Mouse (Mus musculus) hindbrain, embryonic 12.5 days (tissue): Measurements from ENCODE around the gene 2010111I01Rik. TPM values are rescaled to one million over a fixed set of nuclear protein-coding genes. Genes with fewer than 3 reads are reported as not detected.

Experiments used
- ATAC-seq: fragments of 200-750 bp; cut with Nextera tagmentation; 2 replicates; pipeline ENCODE4 v1.8.0; 2017; ENCODE audit warnings: moderate TSS enrichment; ENCODE audit not compliant: low FRiP score
- H3K27ac ChIP-seq: fragments of 300-500 bp; sonication (generic); 2 replicates; pipeline ENCODE4 v1.5.1; 2016; ENCODE audit warnings: mild to moderate bottlenecking
- H3K27me3 ChIP-seq: fragments of 300-500 bp; sonication (generic); 2 replicates; pipeline ENCODE4 v1.6.1; 2016; ENCODE audit warnings: mild to moderate bottlenecking
- H3K36me3 ChIP-seq: fragments of 300-500 bp; sonication (generic); 2 replicates; pipeline ENCODE4 v1.6.1; 2016; ENCODE audit warnings: mild to moderate bottlenecking
- H3K4me1 ChIP-seq: fragments of 300-500 bp; sonication (generic); 2 replicates; pipeline ENCODE4 v1.6.1; 2016
- H3K4me2 ChIP-seq: fragments of 300-500 bp; sonication (generic); replicated peaks from 2 replicates; pipeline ENCODE4 v1.6.1; 2016; ENCODE audit warnings: mild to moderate bottlenecking
- H3K4me3 ChIP-seq: fragments of 300-500 bp; sonication (generic); 2 replicates; pipeline ENCODE4 v1.5.1; 2016; ENCODE audit warnings: mild to moderate bottlenecking
- H3K9ac ChIP-seq: fragments of 300-500 bp; sonication (generic); 2 replicates; pipeline ENCODE4 v1.6.1; 2016; ENCODE audit warnings: mild to moderate bottlenecking, moderate library complexity
- H3K9me3 ChIP-seq: fragments of 300-500 bp; sonication (generic); replicated peaks from 2 replicates; pipeline ENCODE4 v1.6.1; 2016; ENCODE audit warnings: mild to moderate bottlenecking
- WGBS: fragments of 180-500 bp; shearing (Covaris S2); methylation state at CpG from one replicate; pipeline ENCODE4 v1.1.7; 2016; 5-methylcytosine and 5-hydroxymethylcytosine counted together
- polyA plus RNA-seq: library from polyadenylated mRNA; unstranded; fragments of >200 nt; fragmentation: Nextera tagmentation; extraction: Ambion mirVana; gene quantifications from 2 replicates; pipeline ENCODE4 v1.2.1, GENCODE M21; 2016

Gene 2010111I01Rik
- polyA plus RNA-seq, 1 experiment from 2014 or later = 47.6 TPM

DNA sequence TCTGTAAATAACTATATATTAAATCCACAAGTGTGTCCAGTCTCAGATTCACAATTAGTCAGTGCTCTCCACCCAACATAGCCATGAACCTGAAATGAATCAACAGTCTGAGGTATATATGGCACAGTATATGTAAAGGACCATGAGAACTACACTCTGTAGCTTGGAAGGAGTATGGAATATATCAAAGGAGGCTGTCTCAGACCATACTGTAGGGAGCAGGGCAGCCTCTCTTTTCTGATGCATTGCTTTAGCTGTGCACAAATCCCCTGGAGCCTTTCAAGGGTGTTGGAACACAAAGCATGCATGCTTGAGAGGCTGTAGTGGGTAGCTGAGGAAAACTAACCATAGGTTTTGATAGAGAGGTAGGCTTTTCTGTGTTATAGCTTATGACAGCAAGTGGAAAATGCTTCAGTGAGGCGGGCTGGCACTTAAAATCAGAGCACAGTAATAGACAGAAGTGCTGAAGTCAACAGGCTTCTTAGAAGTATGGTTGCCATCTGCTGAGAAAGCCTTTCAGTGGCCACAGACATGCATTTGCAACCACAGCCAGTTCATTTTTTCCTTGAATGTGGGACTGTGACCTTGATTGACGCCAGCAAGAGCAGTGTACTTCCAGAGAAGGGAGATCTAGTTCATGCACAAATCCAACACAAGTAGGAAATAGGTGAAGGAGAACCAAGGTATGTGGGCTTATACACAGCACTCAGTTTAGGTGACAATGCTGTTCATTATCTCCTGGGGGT is 45.8 kb downstream of the 2010111I01Rik start:
- 67% methylated on average over 2 of the region's 2 CpGs for WGBS
- Histone ChIP-seq H3K4me1 (0 out of 2 replicates have a peak, but pooled peaks cover 5% of the 10 kb centered on the region), H3K4me3 (no peak overlapping the region), H3K4me2 (no peak overlapping the region), H3K27me3 (no peaks in the 10 kb centered on the region), H3K9me3 (no peaks in the 10 kb centered on the region), H3K27ac (no peak overlapping the region), H3K9ac (no peak overlapping the region), H3K36me3 (no peaks in the 10 kb centered on the region)
- ATAC-seq = no peak

DNA sequence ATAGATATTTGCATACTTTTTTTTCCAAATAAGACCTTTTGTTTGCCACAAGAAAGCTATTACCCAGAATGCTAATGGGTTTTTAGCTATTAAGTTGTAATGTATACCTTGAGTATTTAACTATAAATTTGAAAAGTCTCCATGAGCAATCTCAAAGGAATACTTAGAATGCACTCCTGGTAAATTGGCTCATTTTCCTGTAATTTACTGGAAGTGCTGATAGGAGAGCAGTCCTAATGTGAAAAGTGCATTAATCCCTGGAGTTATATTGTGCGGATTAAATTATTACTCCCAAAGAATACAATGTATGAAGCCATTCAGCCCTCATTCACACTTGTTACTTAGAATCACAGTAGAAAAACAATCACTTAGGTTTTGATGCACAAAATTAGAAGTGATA is 49.7 kb downstream of the 2010111I01Rik start:
- H3K9me3 ChIP-seq = no peaks in the 10 kb centered on the region
- WGBS = 83% methylated on average over 1 of the region's 1 CpGs
- no peaks in the 10 kb centered on the region for H3K27me3 ChIP-seq
- no peak overlapping the region for H3K4me3 ChIP-seq
- ATAC-seq = no peak
- 0 out of 2 replicates have a peak, but pooled peaks cover 5% of the 10 kb centered on the region for H3K4me1 ChIP-seq
- no peak overlapping the region for H3K9ac ChIP-seq
- no peak overlapping the region for H3K27ac ChIP-seq
- H3K4me2 ChIP-seq = no peak overlapping the region
- no peaks in the 10 kb centered on the region for H3K36me3 ChIP-seq

DNA sequence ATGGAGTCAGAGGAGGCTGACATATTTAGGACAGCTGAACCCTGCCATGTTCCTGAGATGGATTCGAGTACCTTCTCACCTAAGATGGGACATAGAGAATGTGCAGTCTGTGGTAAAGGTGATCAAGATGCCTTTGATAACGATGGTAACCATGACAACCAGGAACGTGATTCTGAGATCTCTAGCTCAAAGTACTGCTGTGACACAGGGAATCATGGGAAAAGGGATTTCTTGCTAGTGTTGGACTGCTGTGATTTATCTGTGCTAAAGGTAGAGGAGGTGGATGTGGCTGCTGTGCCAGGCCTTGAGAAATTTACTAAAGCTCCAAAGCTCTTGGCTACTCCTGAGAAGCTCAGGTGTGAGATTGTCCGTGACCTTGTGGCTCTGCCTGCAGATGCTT is 50.7 kb downstream of the 2010111I01Rik start:
- Histone ChIP-seq H3K4me3 (no peak overlapping the region), H3K9ac (no peak overlapping the region), H3K27me3 (no peaks in the 10 kb centered on the region), H3K4me1 (0 out of 2 replicates have a peak, but pooled peaks cover 5% of the 10 kb centered on the region), H3K36me3 (no peaks in the 10 kb centered on the region), H3K9me3 (no peaks in the 10 kb centered on the region), H3K4me2 (no peak overlapping the region), H3K27ac (no peak overlapping the region)
- WGBS = 79% methylated on average over 4 of the region's 4 CpGs
- ATAC-seq = no peak

DNA sequence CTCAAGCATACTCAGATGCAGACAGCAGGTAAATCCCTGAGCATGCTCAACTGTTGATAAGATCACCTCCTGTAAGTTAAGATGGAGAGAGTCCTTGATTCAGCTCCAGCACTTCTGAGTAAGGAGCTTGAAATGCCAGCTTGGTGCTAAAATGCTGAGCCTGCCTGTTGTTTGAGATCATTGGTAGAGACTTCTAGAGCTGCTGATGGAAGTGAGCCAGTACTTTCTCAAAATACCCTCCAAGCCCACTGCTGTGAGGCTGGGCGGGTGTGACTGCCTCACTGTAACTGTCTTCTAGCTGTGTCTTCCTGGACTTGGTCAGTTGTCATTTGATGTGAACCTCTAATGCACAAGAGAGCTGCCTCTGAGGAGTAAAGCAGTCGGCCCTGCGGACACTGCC is 51.4 kb downstream of the 2010111I01Rik start:
- no peaks in the 10 kb centered on the region for H3K36me3 ChIP-seq
- H3K9me3 ChIP-seq = no peaks in the 10 kb centered on the region
- no peaks in the 10 kb centered on the region for H3K27me3 ChIP-seq
- H3K4me1 ChIP-seq = 0 out of 2 replicates have a peak, but pooled peaks cover 5% of the 10 kb centered on the region
- H3K9ac ChIP-seq = no peak overlapping the region
- H3K27ac ChIP-seq = no peak overlapping the region
- H3K4me3 ChIP-seq = no peak overlapping the region
- 91% methylated on average over 3 of the region's 3 CpGs for WGBS
- no peak for ATAC-seq
- H3K4me2 ChIP-seq = no peak overlapping the region

DNA sequence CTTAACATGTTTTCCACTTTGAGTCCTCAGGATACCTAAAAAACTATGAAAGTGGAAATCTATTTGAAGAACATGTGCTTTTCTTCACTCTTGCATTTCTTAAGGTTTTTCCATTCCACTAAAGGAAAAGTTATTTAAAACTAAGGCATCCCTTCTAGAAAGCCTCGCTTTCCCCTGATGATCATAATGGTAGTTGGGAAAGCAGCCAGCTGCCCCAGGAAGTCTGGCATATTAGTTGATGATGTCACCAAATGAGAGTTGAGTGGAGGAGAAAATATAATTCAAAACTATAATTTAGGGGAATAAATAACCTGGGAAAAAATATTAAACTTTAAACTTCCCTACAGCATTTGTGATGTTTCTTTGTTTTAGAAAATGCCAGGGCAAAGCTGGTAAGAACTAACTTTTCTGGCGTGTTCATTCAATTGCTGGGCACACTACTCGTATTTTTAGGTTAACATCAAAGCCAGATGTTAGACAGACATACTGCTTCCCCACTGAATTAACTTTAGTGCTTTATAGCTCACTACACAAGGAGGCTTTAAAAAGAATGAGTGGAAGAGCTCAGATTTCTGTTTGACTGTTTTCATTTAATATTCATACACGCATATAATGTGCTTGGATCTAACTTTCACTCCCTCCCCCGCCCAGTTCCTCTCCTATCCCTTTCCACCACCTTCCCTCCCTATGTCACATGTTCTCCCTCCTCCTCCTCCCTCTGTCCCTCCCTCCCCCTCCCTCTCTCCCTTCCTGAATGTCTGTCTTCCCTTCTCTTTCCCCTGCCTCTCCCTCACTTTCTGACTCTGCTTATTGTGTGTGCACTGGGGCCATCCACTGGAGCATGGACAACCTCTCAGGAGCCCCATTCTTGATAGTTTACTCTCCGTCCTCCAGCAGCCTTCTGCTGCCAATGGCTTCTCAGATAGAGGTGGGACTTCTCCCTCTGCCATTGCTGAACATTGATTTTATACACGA is 58.8 kb downstream of the 2010111I01Rik start:
- no peak overlapping the region for H3K27ac ChIP-seq
- 72% methylated on average over 7 of the region's 7 CpGs for WGBS
- H3K27me3 ChIP-seq = no peaks in the 10 kb centered on the region
- no peak overlapping the region for H3K4me3 ChIP-seq
- H3K36me3 ChIP-seq = no peaks in the 10 kb centered on the region
- peaks cover 5% of the 10 kb centered on the region; the same call in 1 of the 2 replicates for H3K4me1 ChIP-seq
- no peak overlapping the region for H3K9ac ChIP-seq
- no peak overlapping the region for H3K4me2 ChIP-seq
- ATAC-seq = no peak
- H3K9me3 ChIP-seq = no peaks in the 10 kb centered on the region

DNA sequence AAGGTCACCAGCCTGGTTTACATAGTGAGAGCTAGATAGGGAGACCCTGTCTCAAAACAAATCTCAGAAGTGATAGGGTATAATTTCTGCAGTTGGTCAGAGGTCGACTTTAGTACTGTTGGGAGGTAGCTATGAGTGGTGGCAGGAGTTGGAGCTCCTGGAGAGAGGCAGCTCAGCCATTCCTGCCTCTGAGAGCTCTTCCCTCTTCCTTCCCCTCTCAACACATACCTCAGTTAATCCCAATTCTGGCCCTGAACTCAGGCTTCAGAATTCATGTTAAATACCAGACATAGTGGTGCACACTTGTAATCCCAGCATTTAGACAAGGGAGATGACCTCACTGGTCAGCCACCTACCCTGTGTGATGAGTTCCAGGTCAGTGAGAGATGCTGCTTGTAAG is 65.3 kb downstream of the 2010111I01Rik start:
- H3K9me3 ChIP-seq = no peaks in the 10 kb centered on the region
- 59% methylated on average over 1 of the region's 1 CpGs for WGBS
- H3K4me1 ChIP-seq = peaks cover 10% of the 10 kb centered on the region; the same call in 1 of the 2 replicates
- no peak for ATAC-seq
- no peaks in the 10 kb centered on the region for H3K36me3 ChIP-seq
- H3K27ac ChIP-seq = no peak overlapping the region
- no peak overlapping the region for H3K4me2 ChIP-seq
- H3K9ac ChIP-seq = no peak overlapping the region
- no peak overlapping the region for H3K4me3 ChIP-seq
- no peaks in the 10 kb centered on the region for H3K27me3 ChIP-seq

DNA sequence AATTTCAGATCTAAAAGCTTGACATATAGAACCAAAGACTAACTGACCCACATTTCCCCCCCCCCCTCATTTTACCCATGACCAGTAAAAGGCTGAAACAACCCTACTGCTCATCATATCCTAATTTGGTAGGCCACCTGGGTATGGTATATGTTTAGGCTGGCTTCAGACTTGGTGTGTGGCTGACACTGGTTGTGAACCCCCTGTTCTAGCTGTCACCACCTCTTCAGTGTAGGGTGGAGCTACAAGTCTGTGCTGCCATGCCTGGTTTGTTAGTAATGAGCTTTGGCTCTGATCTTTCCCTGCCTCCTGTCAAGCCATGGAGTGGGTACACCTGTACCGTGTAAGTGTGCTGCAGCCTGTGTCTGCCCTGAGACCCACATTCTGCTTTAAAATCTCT is 66.6 kb downstream of the 2010111I01Rik start:
- Histone ChIP-seq H3K4me3 (no peak overlapping the region), H3K9ac (no peak overlapping the region), H3K36me3 (no peaks in the 10 kb centered on the region), H3K4me2 (no peak overlapping the region), H3K4me1 (peaks cover 10% of the 10 kb centered on the region; the same call in 1 of the 2 replicates), H3K27ac (no peak overlapping the region), H3K9me3 (no peaks in the 10 kb centered on the region), H3K27me3 (no peaks in the 10 kb centered on the region)
- 79% methylated on average over 1 of the region's 1 CpGs for WGBS
- ATAC-seq = no peak

DNA sequence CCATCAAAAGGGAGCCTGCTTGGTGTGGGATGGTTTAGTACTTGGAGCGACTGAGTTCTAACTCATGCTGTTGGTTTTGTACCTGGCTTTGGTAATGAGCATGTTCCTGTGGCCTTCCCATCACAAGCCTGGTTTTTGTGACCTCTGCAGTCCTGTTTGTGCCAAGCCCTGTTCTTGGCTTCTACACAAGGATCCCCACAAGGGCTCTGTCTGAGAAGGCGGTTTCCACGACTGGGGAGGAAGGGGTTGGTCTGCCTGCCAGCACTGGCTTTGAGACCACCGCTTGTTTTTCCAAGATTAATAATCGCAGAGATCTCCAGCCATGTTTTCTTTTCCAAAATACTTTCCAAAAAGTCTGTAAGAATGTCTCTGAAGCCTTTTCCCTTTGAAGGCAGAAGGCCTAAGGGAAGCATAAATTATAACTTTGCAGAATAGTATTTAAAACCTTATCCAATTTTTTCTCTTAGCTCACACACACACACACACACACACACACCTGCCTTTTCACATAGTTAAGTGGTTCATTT is 67.7 kb downstream of the 2010111I01Rik start:
- Histone ChIP-seq H3K4me2 (no peak overlapping the region), H3K27me3 (no peaks in the 10 kb centered on the region), H3K9me3 (no peaks in the 10 kb centered on the region), H3K4me1 (peaks cover 10% of the 10 kb centered on the region; the same call in 1 of the 2 replicates), H3K27ac (no peak overlapping the region), H3K9ac (no peak overlapping the region), H3K36me3 (no peaks in the 10 kb centered on the region), H3K4me3 (no peak overlapping the region)
- ATAC-seq = no peak
- 82% methylated on average over 5 of the region's 5 CpGs for WGBS

DNA sequence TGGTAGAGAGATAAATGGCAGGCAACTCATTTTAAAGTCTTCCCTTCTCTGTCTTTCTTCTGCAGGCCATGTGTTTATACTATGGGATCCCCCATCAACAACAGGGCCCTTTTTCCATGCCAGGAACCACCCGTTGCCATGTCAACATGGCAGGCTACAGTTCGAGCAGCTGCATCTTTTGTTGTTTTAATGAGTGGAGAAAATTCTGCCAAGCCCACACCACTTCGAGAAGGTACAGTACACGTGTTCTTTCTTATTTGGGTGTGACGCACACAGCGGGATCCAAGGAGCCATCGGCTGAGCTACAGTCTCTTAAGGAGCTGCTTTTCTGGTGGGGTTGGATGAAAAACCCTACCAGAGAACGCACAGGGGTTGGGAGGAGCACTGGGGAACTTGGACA is 68.3 kb downstream of the 2010111I01Rik start:
- Histone ChIP-seq H3K9me3 (no peaks in the 10 kb centered on the region), H3K36me3 (no peaks in the 10 kb centered on the region), H3K4me1 (peaks cover 10% of the 10 kb centered on the region; the same call in 1 of the 2 replicates), H3K27me3 (no peaks in the 10 kb centered on the region), H3K9ac (no peak overlapping the region), H3K4me3 (no peak overlapping the region), H3K4me2 (no peak overlapping the region), H3K27ac (no peak overlapping the region)
- WGBS = 60% methylated on average over 8 of the region's 8 CpGs
- ATAC-seq = peak; percentile 56; the same call in 1 of the 2 replicates

DNA sequence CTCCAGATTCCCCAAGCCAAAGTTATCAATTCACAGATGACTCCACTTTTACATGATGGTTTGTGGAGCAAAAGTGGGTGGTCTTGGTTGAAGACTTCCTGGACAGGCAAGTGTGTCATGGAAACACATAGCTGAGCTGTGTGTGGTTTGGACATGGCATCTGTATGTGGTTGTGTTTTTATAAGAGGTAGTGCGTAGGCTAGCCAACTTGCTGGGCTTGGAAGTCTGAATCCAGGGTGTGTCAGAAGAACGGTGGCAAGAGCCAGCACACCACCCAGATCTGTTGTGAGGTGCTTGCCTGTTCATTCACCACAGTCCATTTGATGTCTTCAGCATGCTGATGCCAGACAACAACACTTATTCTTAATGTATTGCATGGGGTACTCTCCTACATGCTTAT is 68.7 kb downstream of the 2010111I01Rik start:
- no peak for ATAC-seq
- Histone ChIP-seq H3K27me3 (no peaks in the 10 kb centered on the region), H3K4me3 (no peak overlapping the region), H3K4me1 (peaks cover 10% of the 10 kb centered on the region; the same call in 1 of the 2 replicates), H3K9me3 (no peaks in the 10 kb centered on the region), H3K9ac (no peak overlapping the region), H3K4me2 (no peak overlapping the region), H3K36me3 (no peaks in the 10 kb centered on the region), H3K27ac (no peak overlapping the region)
- 88% methylated on average over 2 of the region's 2 CpGs for WGBS

DNA sequence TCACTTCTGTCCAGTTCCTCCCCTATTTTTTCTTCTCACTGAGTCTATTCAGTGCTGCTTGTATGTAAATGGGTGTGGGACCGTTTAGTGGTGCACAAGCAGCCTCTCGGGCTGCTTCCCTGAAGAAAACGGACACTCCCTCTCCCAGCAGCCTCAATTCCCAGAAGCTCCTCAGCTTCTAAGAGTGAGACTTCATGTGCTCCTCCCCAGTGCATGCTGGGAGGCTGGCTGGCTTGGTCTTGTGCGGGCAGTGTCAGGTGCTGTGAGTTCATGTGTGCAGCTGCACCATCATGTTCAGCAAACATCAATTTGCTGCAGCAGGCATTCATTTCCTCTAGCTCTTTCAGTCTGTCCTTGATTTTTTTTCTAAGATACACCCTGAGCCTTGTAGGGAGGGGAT is 70.0 kb downstream of the 2010111I01Rik start:
- H3K4me1 ChIP-seq = peaks cover 10% of the 10 kb centered on the region; the same call in 1 of the 2 replicates
- ATAC-seq = no peak
- WGBS = 59% methylated on average over 4 of the region's 4 CpGs
- no peaks in the 10 kb centered on the region for H3K9me3 ChIP-seq
- H3K4me3 ChIP-seq = no peak overlapping the region
- no peak overlapping the region for H3K9ac ChIP-seq
- no peak overlapping the region for H3K4me2 ChIP-seq
- no peaks in the 10 kb centered on the region for H3K27me3 ChIP-seq
- no peaks in the 10 kb centered on the region for H3K36me3 ChIP-seq
- no peak overlapping the region for H3K27ac ChIP-seq

DNA sequence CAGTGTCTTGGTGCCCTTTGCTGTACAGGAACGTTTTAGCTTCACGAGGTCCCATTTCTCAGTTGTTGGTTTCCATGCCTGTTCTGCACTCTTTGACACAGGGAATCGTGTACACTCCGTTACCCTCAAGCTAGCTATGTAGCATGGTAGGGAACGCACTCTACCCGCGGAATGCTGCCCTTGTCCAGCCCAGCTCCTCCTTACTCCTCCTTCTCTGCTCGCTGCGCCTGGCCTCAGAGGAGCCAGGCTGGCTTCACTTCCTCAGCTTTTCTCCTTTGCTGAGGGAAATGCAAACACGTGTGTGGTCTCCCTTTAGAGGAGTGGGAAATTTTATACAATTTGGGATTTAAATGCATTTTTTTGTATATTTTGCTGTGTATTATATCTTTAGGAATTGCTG is 73.2 kb downstream of the 2010111I01Rik start:
- Histone ChIP-seq H3K36me3 (no peaks in the 10 kb centered on the region), H3K27ac (no peak overlapping the region), H3K4me2 (no peak overlapping the region), H3K4me1 (0 out of 2 replicates have a peak, but pooled peaks cover 6% of the 10 kb centered on the region), H3K9ac (no peak overlapping the region), H3K27me3 (no peaks in the 10 kb centered on the region), H3K4me3 (no peak overlapping the region), H3K9me3 (no peaks in the 10 kb centered on the region)
- WGBS = 57% methylated on average over 10 of the region's 10 CpGs
- no peak for ATAC-seq
